Mouse (Mus musculus) fibroblast of lung, adult 2 months (primary cell): ENCODE results near the gene Myct1.

ENCODE experiments used
- DNase-seq: peaks from one replicate; pipeline ENCODE4 v3.0.0-alpha.2; 2011; ENCODE audit warnings: low read depth

The Myct1 gene

GRCm38 (mm10) chr10:5615186-5616040 lies 21.8 kb downstream of the Myct1 start:
- DNase-seq = no peak

GRCm38 (mm10) chr10:5626268-5626667 lies 32.7 kb downstream of the Myct1 start:
- no peak for DNase-seq

GRCm38 (mm10) chr10:5633672-5634200 lies 40.2 kb downstream of the Myct1 start:
- DNase-seq = peak; percentile 46

- DNase-seq = peak; percentile 39
Measured at GRCm38 (mm10) chr10:5634336-5634735, 40.8 kb downstream of the Myct1 start.

GRCm38 (mm10) chr10:5637322-5637721 lies 43.7 kb downstream of the Myct1 start:
- DNase-seq = no peak

GRCm38 (mm10) chr10:5639112-5639511 lies 45.5 kb downstream of the Myct1 start, which contains the start of gene Vip:
Vip (plus strand) TSS chr10:5639218.
- no peak for DNase-seq
